Mouse (Mus musculus) stomach, postnatal 0 days (tissue): ENCODE measurements around the gene Zbtb9.

Source experiments
- CTCF ChIP-seq: IDR thresholded peaks from 2 replicates; pipeline ENCODE4 v1.5.1; 2016; ENCODE audit warnings: antibody characterized with exemption, low read depth, mild to moderate bottlenecking, moderate library complexity
- EP300 ChIP-seq: optimal IDR thresholded peaks from 2 replicates; pipeline ENCODE3; 2016; ENCODE audit warnings: antibody characterized with exemption

GRCm38 (mm10) chr17:27042840-27043239 lies 69.9 kb downstream of the Zbtb9 start:
- TF ChIP-seq CTCF (no peak), EP300 (no peak)
